Mouse (Mus musculus) lung, adult 2 months (tissue): ENCODE results near the gene Zfp36. TPM values are rescaled to one million over a fixed set of nuclear protein-coding genes. Genes with fewer than 3 reads are reported as not detected.
A peak's percentile ranks its signal among the peaks of the same experiment; 100 is the strongest.

ENCODE experiments used
- DNase-seq: peaks from one replicate; pipeline ENCODE4 v3.0.0; 2022
- H3K4me1 ChIP-seq: fragments of 200-500 bp; 2 replicates; pipeline ENCODE4 v1.6.1; 2011; ENCODE audit warnings: low read length; ENCODE audit not compliant: control insufficient read depth, insufficient read depth
- H3K4me3 ChIP-seq: fragments of 200-500 bp; replicated peaks from 2 replicates; pipeline ENCODE3; 2011; ENCODE audit warnings: low read depth, mild to moderate bottlenecking, control low read depth, low read length; ENCODE audit errors: extremely low read depth
- CTCF ChIP-seq: fragments of 200-500 bp; IDR thresholded peaks from 2 replicates; pipeline ENCODE4 v1.5.1; 2011; ENCODE audit warnings: mild to moderate bottlenecking, low read length, control low read depth; ENCODE audit not compliant: insufficient read depth
- POLR2A ChIP-seq: fragments of 200-500 bp; IDR thresholded peaks from 2 replicates; pipeline ENCODE4 v1.6.1; 2011; ENCODE audit warnings: low read depth, mild to moderate bottlenecking, control low read depth, low read length, borderline replicate concordance; ENCODE audit errors: extremely low read depth
- WGBS: fragments of 180-500 bp; shearing (Covaris S2); methylation state at CpG from one replicate; pipeline ENCODE4 v1.1.7; 2018; 5-methylcytosine and 5-hydroxymethylcytosine counted together
- polyA plus RNA-seq: library from polyadenylated mRNA; depleted of rRNA; stranded (reverse); fragments of >200 nt; gene quantifications from 2 replicates; pipeline ENCODE4 v1.2.3, GENCODE M21; 2012

The Zfp36 gene
- polyA plus RNA-seq, 1 experiment: 83.3 TPM

GRCm38 (mm10) chr7:28386462-28386861, 6.4 kb upstream of the Zfp36 start:
- peak; percentile 96 for TF ChIP-seq CTCF
- no peak; the same call in 1 of the 2 replicates for TF ChIP-seq POLR2A
- H3K4me3 ChIP-seq: no peak overlapping the region
- peak; percentile 83 for DNase-seq
- peaks cover 19% of the 10 kb centered on the region for H3K4me1 ChIP-seq
- whole genome bisulfite sequencing: 1% methylated on average over 4 of the region's 4 CpGs

- Histone ChIP-seq H3K4me1 (peaks cover 19% of the 10 kb centered on the region), H3K4me3 (no peak overlapping the region)
- whole genome bisulfite sequencing: 57% methylated on average over 7 of the region's 7 CpGs
- peak; percentile 48 for DNase-seq
- TF ChIP-seq POLR2A (peak; percentile 21; the same call in 1 of the 2 replicates), CTCF (no peak)
These were observed 6.0 kb upstream of the Zfp36 start for GRCm38 (mm10) chr7:28386007-28386406.

- TF ChIP-seq CTCF (no peak), POLR2A (no peak)
- 84% methylated on average over 9 of the region's 9 CpGs for WGBS
These were observed 5.1 kb upstream of the Zfp36 start for GRCm38 (mm10) chr7:28385196-28385595.

GRCm38 (mm10) chr7:28384162-28384561, 4.1 kb upstream of the Zfp36 start:
- WGBS: 71% methylated on average over 6 of the region's 6 CpGs
- Histone ChIP-seq H3K4me1 (peaks cover 28% of the 10 kb centered on the region), H3K4me3 (no peak overlapping the region)
- TF ChIP-seq CTCF: no peak
- TF ChIP-seq POLR2A: no peak
- no peak for DNase-seq

More at GRCm38 (mm10) chr7:28385196-28385595, 5.1 kb upstream of the Zfp36 start:
- H3K4me1 ChIP-seq: peaks cover 26% of the 10 kb centered on the region
- no peak for DNase-seq
- no peak overlapping the region for H3K4me3 ChIP-seq

GRCm38 (mm10) chr7:28383606-28384005, 3.6 kb upstream of the Zfp36 start:
- WGBS: 55% methylated on average over 4 of the region's 4 CpGs
- H3K4me1 ChIP-seq: peaks cover 28% of the 10 kb centered on the region
- DNase-seq: no peak
- no peak for TF ChIP-seq POLR2A
- no peak for TF ChIP-seq CTCF
- no peak overlapping the region for H3K4me3 ChIP-seq

- H3K4me3 ChIP-seq: no peak overlapping the region
- peak; percentile 38; the same call in 1 of the 2 replicates for TF ChIP-seq POLR2A
- TF ChIP-seq CTCF: no peak
- WGBS: 21% methylated on average over 11 of the region's 11 CpGs
- peaks cover 28% of the 10 kb centered on the region for H3K4me1 ChIP-seq
- DNase-seq: peak; percentile 36
These were observed 2.9 kb upstream of the Zfp36 start for GRCm38 (mm10) chr7:28382981-28383396.

GRCm38 (mm10) chr7:28382347-28382951, 2.4 kb upstream of the Zfp36 start:
- WGBS: 3% methylated on average over 10 of the region's 12 CpGs
- peak overlapping the region; percentile 51 for H3K4me3 ChIP-seq
- TF ChIP-seq POLR2A (peak; percentile 45; the same call in 1 of the 2 replicates), CTCF (no peak)
- peaks cover 28% of the 10 kb centered on the region for H3K4me1 ChIP-seq
- no peak for DNase-seq

- TF ChIP-seq CTCF: no peak
- peak; percentile 72; the same call in 1 of the 2 replicates for TF ChIP-seq POLR2A
- WGBS: 2% methylated on average over 20 of the region's 20 CpGs
- Histone ChIP-seq H3K4me1 (peaks cover 28% of the 10 kb centered on the region), H3K4me3 (peak overlapping the region; percentile 66)
- DNase-seq: peak; percentile 86
These were observed 1.9 kb upstream of the Zfp36 start for GRCm38 (mm10) chr7:28381938-28382337.

GRCm38 (mm10) chr7:28381017-28381790, 1.2 kb upstream of the Zfp36 start:
- Histone ChIP-seq H3K4me3 (peak overlapping the region; percentile 66), H3K4me1 (peaks cover 26% of the 10 kb centered on the region)
- WGBS: under 1% methylated on average over 30 of the region's 30 CpGs
- DNase-seq: peak; percentile 79
- TF ChIP-seq CTCF (no peak), POLR2A (peak; percentile 55; the same call in 1 of the 2 replicates)

- Histone ChIP-seq H3K4me3 (peak overlapping the region; percentile 98), H3K4me1 (peaks cover 23% of the 10 kb centered on the region)
- TF ChIP-seq POLR2A: peak; percentile 100
- TF ChIP-seq CTCF: no peak
- under 1% methylated on average over 53 of the region's 53 CpGs for WGBS
- peak; percentile 98 for DNase-seq
These were observed 1.0 kb downstream of the Zfp36 start for GRCm38 (mm10) chr7:28378769-28379651.
